Mouse (Mus musculus) CH12.LX (cell line): ENCODE data around the gene Klhl24.

ENCODE experiments used
- CHD2 ChIP-seq: IDR thresholded peaks from 2 replicates; pipeline ENCODE4 v1.6.1; 2011; ENCODE audit warnings: low read length, improper control_type of control experiment
- CTCF ChIP-seq, 2 experiments: IDR thresholded peaks in 1 of 2; conservative IDR thresholded peaks in 1 of 2; 2 replicates each; pipeline ENCODE4 v1.5.1; 2011 to 2012; ENCODE audit warnings: low read depth in 2 of 2, low read length in 2 of 2, improper control_type of control experiment in 1 of 2, inconsistent platforms in 1 of 2, mild to moderate bottlenecking in 1 of 2, moderate library complexity in 1 of 2
- EP300 ChIP-seq: IDR thresholded peaks from 2 replicates; pipeline ENCODE4 v1.6.1; 2011; ENCODE audit warnings: low read length, improper control_type of control experiment
- MAX ChIP-seq: IDR thresholded peaks from 2 replicates; pipeline ENCODE4 v1.6.1; 2011; ENCODE audit warnings: low read length, improper control_type of control experiment
- MEF2A ChIP-seq: IDR thresholded peaks from 2 replicates; pipeline ENCODE4 v1.6.1; 2014; ENCODE audit warnings: low read depth, mild to moderate bottlenecking, inconsistent platforms, low read length, improper control_type of control experiment, borderline replicate concordance
- MXI1 ChIP-seq: IDR thresholded peaks from 2 replicates; pipeline ENCODE4 v1.6.1; 2011; ENCODE audit warnings: mild to moderate bottlenecking, low read depth, low read length, improper control_type of control experiment
- POLR2A ChIP-seq: IDR thresholded peaks from 2 replicates; pipeline ENCODE4 v1.6.1; 2011; ENCODE audit warnings: low read depth, mild to moderate bottlenecking, improper control_type of control experiment, low read length
- RCOR1 ChIP-seq: conservative IDR thresholded peaks from 2 replicates; pipeline ENCODE4 v1.6.1; 2012; ENCODE audit warnings: low read depth, mild to moderate bottlenecking, inconsistent platforms, low read length, improper control_type of control experiment
- USF1 ChIP-seq: IDR thresholded peaks from 2 replicates; pipeline ENCODE4 v1.6.1; 2014; ENCODE audit warnings: low read depth, mild to moderate bottlenecking, inconsistent platforms, low read length, improper control_type of control experiment
- USF2 ChIP-seq: conservative IDR thresholded peaks from 2 replicates; pipeline ENCODE4 v1.6.1; 2011; ENCODE audit warnings: low read depth, low read length, improper control_type of control experiment
- ZC3H11A ChIP-seq: IDR thresholded peaks from 2 replicates; pipeline ENCODE4 v1.6.1; 2012; ENCODE audit warnings: low read depth, mild to moderate bottlenecking, inconsistent platforms, low read length, improper control_type of control experiment

DNA sequence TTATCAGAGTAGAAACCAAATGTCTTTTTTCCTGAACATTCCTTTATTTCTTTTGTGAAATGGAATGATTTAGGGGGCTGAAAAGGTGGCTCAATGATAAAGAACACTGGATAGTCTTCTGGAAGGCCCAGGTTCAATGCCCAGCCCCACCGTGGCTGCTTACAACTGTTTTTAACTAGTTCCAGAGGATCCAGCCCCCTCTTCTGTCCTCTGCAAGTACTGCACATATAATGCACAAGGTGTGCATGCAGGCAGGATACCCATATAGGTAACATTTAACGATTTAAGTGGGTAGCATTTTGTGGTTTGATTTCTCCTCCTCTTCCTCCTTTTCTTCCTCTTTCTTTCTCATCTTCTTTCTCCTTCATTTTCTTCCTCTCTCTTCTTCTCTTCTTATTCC lies 62.8 kb downstream of the Klhl24 start:
- TF ChIP-seq MAX: no peak
- no peak for TF ChIP-seq POLR2A
- TF ChIP-seq RCOR1: no peak
- TF ChIP-seq EP300: no peak
- peak in 1 of 2 experiments; percentile 46; a peak in 2 of 4 replicates for TF ChIP-seq CTCF (conservative IDR thresholded peaks at IDR 0.05 in 1 of 2, IDR thresholded peaks at IDR 0.05 in 1 of 2; ENCODE audit: low read depth in 2 of 2, low read length in 2 of 2)
- TF ChIP-seq USF2: no peak
- no peak for TF ChIP-seq MEF2A
- TF ChIP-seq ZC3H11A: no peak
- TF ChIP-seq MXI1: no peak
- no peak for TF ChIP-seq CHD2
- no peak for TF ChIP-seq USF1
